Mouse (Mus musculus) kidney, postnatal 0 days (tissue): ENCODE results near the gene 1110057P08Rik. TPM values are rescaled to one million over a fixed set of nuclear protein-coding genes. Genes with fewer than 3 reads are reported as not detected.
"Not testable (repeated sequence)": the region's sequence is repeated elsewhere in the genome, so short reads cannot be mapped to it uniquely, and the experiment has no call there.

ENCODE experiments used
- ATAC-seq: fragments of 200-750 bp; cut with Nextera tagmentation; replicated peaks from 2 replicates; pipeline ENCODE4 v1.8.0; 2017; ENCODE audit warnings: low read depth, moderate number of reproducible peaks, moderate TSS enrichment, moderate library complexity; ENCODE audit not compliant: low FRiP score
- DNase-seq: peaks from one replicate; pipeline ENCODE4 v3.0.0-alpha.2; 2016; ENCODE audit warnings: low spot score
- H3K27ac ChIP-seq: fragments of 300-500 bp; sonication (generic); 2 replicates; pipeline ENCODE4 v1.5.1; 2014; ENCODE audit warnings: mild to moderate bottlenecking
- H3K27me3 ChIP-seq: fragments of 300-500 bp; sonication (generic); 2 replicates; pipeline ENCODE4 v1.6.1; 2014; ENCODE audit warnings: low read length, mixed read lengths; ENCODE audit not compliant: insufficient read depth
- H3K36me3 ChIP-seq: fragments of 300-500 bp; sonication (generic); 2 replicates; pipeline ENCODE4 v1.6.1; 2014; ENCODE audit warnings: low read length, mixed read lengths; ENCODE audit not compliant: insufficient read depth
- H3K4me1 ChIP-seq: fragments of 300-500 bp; sonication (generic); replicated peaks from 2 replicates; pipeline ENCODE4 v1.6.1; 2014; ENCODE audit warnings: antibody characterized with exemption, low read length, mixed read lengths; ENCODE audit not compliant: insufficient read depth
- H3K4me2 ChIP-seq: fragments of 300-500 bp; sonication (generic); 2 replicates; pipeline ENCODE4 v1.6.1; 2014; ENCODE audit warnings: mild to moderate bottlenecking, low read length, moderate library complexity, mixed read lengths
- H3K4me3 ChIP-seq: fragments of 300-500 bp; sonication (generic); replicated peaks from 2 replicates; pipeline ENCODE4 v1.5.1; 2014; ENCODE audit warnings: low read depth, low read length
- H3K9ac ChIP-seq: fragments of 300-500 bp; sonication (generic); 2 replicates; pipeline ENCODE4 v1.6.1; 2014; ENCODE audit warnings: low read depth, low read length
- H3K9me3 ChIP-seq: fragments of 300-500 bp; sonication (generic); replicated peaks from 2 replicates; pipeline ENCODE4 v1.6.1; 2016; ENCODE audit warnings: low read length, inconsistent platforms, mixed read lengths
- CTCF ChIP-seq: IDR thresholded peaks from 2 replicates; pipeline ENCODE4 v1.5.1; 2016; ENCODE audit warnings: antibody characterized with exemption, low read depth, mild to moderate bottlenecking, moderate library complexity
- WGBS: fragments of 180-500 bp; shearing (Covaris S2); extraction: QIAGEN DNeasy Blood & Tissue Kit; methylation state at CpG from one replicate; pipeline ENCODE4 v1.1.7; 2014; 5-methylcytosine and 5-hydroxymethylcytosine counted together
- polyA plus RNA-seq: library from polyadenylated mRNA; unstranded; fragments of >200 nt; fragmentation: Nextera tagmentation; extraction: Ambion mirVana; gene quantifications from 2 replicates; pipeline ENCODE4 v1.2.1, GENCODE M21; 2015

The 1110057P08Rik gene
- not detected in 2 replicates for polyA plus RNA-seq

GRCm38 (mm10) chr16:89174435-89174834, at the start of gene 1110057P08Rik:
1110057P08Rik (plus strand) TSS chr16:89174735.
- no peaks in the 10 kb centered on the region for H3K9me3 ChIP-seq
- no peaks in the 10 kb centered on the region for H3K4me1 ChIP-seq
- DNase-seq (no peak), ATAC-seq (no peak)
- no peak within 1 kb of the TSS for H3K4me3 ChIP-seq
- H3K27ac ChIP-seq = no peak within 1 kb of the TSS
- H3K27me3 ChIP-seq = no peaks in the 10 kb centered on the region
- no peak for TF ChIP-seq CTCF
- WGBS = 77% methylated on average over 2 of the region's 2 CpGs
- H3K9ac ChIP-seq = no peak within 1 kb of the TSS
- H3K4me2 ChIP-seq = no peak within 1 kb of the TSS
- H3K36me3 ChIP-seq = no peaks in the 10 kb centered on the region

GRCm38 (mm10) chr16:89140551-89140950, 34.0 kb upstream of the 1110057P08Rik start, which contains the start of gene Gm6358:
Gm6358 (plus strand) TSS chr16:89140851.
- Histone ChIP-seq H3K27ac (no peak within 1 kb of the TSS), H3K36me3 (no peaks in the 10 kb centered on the region), H3K4me3 (no peak within 1 kb of the TSS), H3K4me2 (no peak within 1 kb of the TSS), H3K9ac (no peak within 1 kb of the TSS), H3K9me3 (no peaks in the 10 kb centered on the region), H3K4me1 (no peaks in the 10 kb centered on the region), H3K27me3 (no peaks in the 10 kb centered on the region)
- no peak for TF ChIP-seq CTCF
- DNase-seq (no peak), ATAC-seq (no peak)
- 90% methylated on average over 1 of the region's 1 CpGs for WGBS

DNA sequence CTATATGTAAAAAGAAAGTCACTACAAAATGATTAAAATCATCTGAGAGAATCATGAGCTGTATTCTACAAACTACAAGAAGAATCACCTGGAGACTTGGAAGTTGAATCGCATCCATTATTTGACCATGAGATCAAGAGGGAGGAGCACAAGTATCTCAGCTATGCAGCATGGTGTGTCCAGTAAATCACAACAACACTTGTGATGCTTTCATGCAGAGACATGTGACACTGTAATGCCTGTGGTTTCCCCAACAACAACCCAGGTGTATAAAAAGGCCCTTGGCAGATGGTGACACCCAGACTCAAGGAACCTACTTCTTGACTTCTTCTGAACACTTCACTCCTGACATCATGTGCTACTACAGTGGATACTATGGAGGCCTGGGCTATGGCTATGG, 23.7 kb upstream of the 1110057P08Rik start, which contains the start of gene Gm10061:
Gm10061 (plus strand) TSS at position 301 of the 400 bp plus-strand sequence.
- ATAC-seq = no peak
- Histone ChIP-seq H3K36me3 (no peaks in the 10 kb centered on the region), H3K4me1 (no peaks in the 10 kb centered on the region), H3K9ac (no peak within 1 kb of the TSS), H3K27me3 (no peaks in the 10 kb centered on the region), H3K27ac (no peak within 1 kb of the TSS), H3K4me3 (no peak within 1 kb of the TSS), H3K4me2 (no peak within 1 kb of the TSS), H3K9me3 (no peaks in the 10 kb centered on the region)
- WGBS = 100% methylated on average over 1 of the region's 1 CpGs
- no peak for TF ChIP-seq CTCF
- DNase-seq = no peak

DNA sequence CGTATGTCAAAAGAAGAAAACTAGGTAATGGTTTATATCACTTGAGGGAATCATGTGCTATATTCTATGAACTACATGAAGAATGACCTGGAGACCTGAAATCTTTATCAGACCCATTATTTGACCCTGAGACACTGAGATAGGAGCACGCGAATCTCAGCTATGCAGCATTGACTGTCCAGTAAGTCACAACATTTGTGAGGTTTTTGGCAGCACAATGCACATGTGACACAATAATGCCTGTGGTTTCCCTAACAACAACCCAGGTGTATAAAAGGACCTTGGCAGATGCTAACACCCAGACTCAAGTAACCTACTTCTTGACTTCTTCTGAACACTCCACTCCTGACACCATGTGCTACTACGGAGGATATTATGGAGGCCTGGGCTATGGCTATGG, 16.9 kb upstream of the 1110057P08Rik start, which contains the start of gene Gm9789:
Gm9789 (plus strand) TSS at position 301 of the 400 bp plus-strand sequence.
- Histone ChIP-seq H3K27me3 (no peaks in the 10 kb centered on the region), H3K4me1 (no peaks in the 10 kb centered on the region), H3K4me3 (no peak within 1 kb of the TSS), H3K36me3 (no peaks in the 10 kb centered on the region), H3K9me3 (no peaks in the 10 kb centered on the region), H3K4me2 (no peak within 1 kb of the TSS), H3K27ac (no peak within 1 kb of the TSS), H3K9ac (no peak within 1 kb of the TSS)
- DNase-seq (no peak), ATAC-seq (no peak)
- 90% methylated on average over 4 of the region's 4 CpGs for WGBS
- TF ChIP-seq CTCF = no peak

GRCm38 (mm10) chr16:89169190-89169589, 5.3 kb upstream of the 1110057P08Rik start, which contains the start of gene Gm7735:
Gm7735 (plus strand) TSS chr16:89169490.
- not testable (repeated sequence) for H3K9me3 ChIP-seq, ATAC-seq, H3K9ac ChIP-seq, H3K36me3 ChIP-seq, H3K27ac ChIP-seq, H3K4me3 ChIP-seq, DNase-seq, H3K4me1 ChIP-seq, H3K4me2 ChIP-seq, H3K27me3 ChIP-seq

- no peak overlapping the region for H3K9ac ChIP-seq
- H3K27ac ChIP-seq = no peak overlapping the region
- ATAC-seq (no peak), DNase-seq (no peak)
- TF ChIP-seq CTCF = no peak
- no peaks in the 10 kb centered on the region for H3K27me3 ChIP-seq
- H3K4me2 ChIP-seq = no peak overlapping the region
- no peaks in the 10 kb centered on the region for H3K4me1 ChIP-seq
- H3K9me3 ChIP-seq = no peaks in the 10 kb centered on the region
- no peaks in the 10 kb centered on the region for H3K36me3 ChIP-seq
- 73% methylated on average over 4 of the region's 4 CpGs for WGBS
- no peak overlapping the region for H3K4me3 ChIP-seq
These were observed 14.1 kb downstream of the 1110057P08Rik start for GRCm38 (mm10) chr16:89188621-89189020.

- Histone ChIP-seq H3K27ac (no peak within 1 kb of the TSS), H3K9me3 (no peaks in the 10 kb centered on the region), H3K27me3 (no peaks in the 10 kb centered on the region), H3K4me1 (no peaks in the 10 kb centered on the region), H3K4me2 (no peak within 1 kb of the TSS), H3K4me3 (no peak within 1 kb of the TSS), H3K36me3 (no peaks in the 10 kb centered on the region), H3K9ac (no peak within 1 kb of the TSS)
- no peak for ATAC-seq
- no peak for DNase-seq
- no peak for TF ChIP-seq CTCF
- 42% methylated on average over 1 of the region's 1 CpGs for WGBS
These were observed 31.0 kb downstream of the 1110057P08Rik start, which contains the start of gene Krtap20-2 for GRCm38 (mm10) chr16:89205561-89205960. Krtap20-2 (plus strand) TSS chr16:89205861.

Other genes with a start within 250 kb of the 1110057P08Rik start
- not detected in 2 replicates for gene Krtap19-9b, start 242.5 kb upstream of the 1110057P08Rik start, polyA plus RNA-seq
- gene Krtap16-3, start 211.9 kb upstream of the 1110057P08Rik start, polyA plus RNA-seq = not detected in 2 replicates
- not detected in 2 replicates for gene Krtap22-2, start 164.0 kb upstream of the 1110057P08Rik start, polyA plus RNA-seq
- gene Gm10229, start 159.5 kb upstream of the 1110057P08Rik start, polyA plus RNA-seq = not detected in 2 replicates
- gene Krtap6-1, start 143.0 kb upstream of the 1110057P08Rik start, polyA plus RNA-seq = not detected in 2 replicates
- gene Gm10228, start 133.3 kb upstream of the 1110057P08Rik start, polyA plus RNA-seq = not detected in 2 replicates
- gene Krtap6-5, start 126.9 kb upstream of the 1110057P08Rik start, polyA plus RNA-seq = not detected in 2 replicates
- not detected in 2 replicates for gene 1110025L11Rik, start 110.7 kb upstream of the 1110057P08Rik start, polyA plus RNA-seq
- not detected in 2 replicates for gene Krtap6-3, start 90.7 kb upstream of the 1110057P08Rik start, polyA plus RNA-seq
- gene Gm6358, start 33.9 kb upstream of the 1110057P08Rik start, polyA plus RNA-seq = not detected in 2 replicates
- not detected in 2 replicates for gene Gm10061, start 23.6 kb upstream of the 1110057P08Rik start, polyA plus RNA-seq
- gene Gm9789, start 16.8 kb upstream of the 1110057P08Rik start, polyA plus RNA-seq = not detected in 2 replicates
- not detected in 2 replicates for gene Gm7735, start 5.2 kb upstream of the 1110057P08Rik start, polyA plus RNA-seq
- not detected in 2 replicates for gene Krtap20-2, start 31.1 kb downstream of the 1110057P08Rik start, polyA plus RNA-seq
- not detected in 2 replicates for gene Krtap21-1, start 229.1 kb downstream of the 1110057P08Rik start, polyA plus RNA-seq
- gene Krtap6-2, start 245.4 kb downstream of the 1110057P08Rik start, polyA plus RNA-seq = not detected in 2 replicates